Mouse (Mus musculus): ENCODE measurements around the gene Cisd2. TPM values are rescaled to one million over a fixed set of nuclear protein-coding genes. Genes with fewer than 3 reads are reported as not detected.

Gene Cisd2
- polyA plus RNA-seq, 1 experiment from 2014 or later: 60.7 TPM

- DNase-seq (ENCODE audit: low spot score): no peak
- Histone ChIP-seq H3K36me3 (replicated peaks; ENCODE audit: control insufficient read depth, insufficient read depth) (no peaks in the 10 kb centered on the region), H3K4me3 (replicated peaks; ENCODE audit: low read length) (no peak overlapping the region), H3K9me3 (ENCODE audit: control insufficient read depth, low read length) (no peaks in the 10 kb centered on the region), H3K9ac (no peak overlapping the region), H3K27ac (no peak overlapping the region), H3K27me3 (ENCODE audit: control insufficient read depth, insufficient read depth, low read length) (no peaks in the 10 kb centered on the region), H3K4me1 (replicated peaks; ENCODE audit: control insufficient read depth, insufficient read depth, low read length) (0 out of 2 replicates have a peak, but pooled peaks cover 13% of the 10 kb centered on the region), H3K4me2 (replicated peaks) (no peak overlapping the region)
- 85% methylated on average over 3 of the region's 3 CpGs for WGBS
- ATAC-seq (ENCODE audit: low FRiP score): no peak
Observed at GRCm38 (mm10) chr3:135417799-135418198, 5.9 kb downstream of the Cisd2 start.

GRCm38 (mm10) chr3:135417245-135417644 is 6.5 kb downstream of the Cisd2 start:
- H3K27me3 ChIP-seq (ENCODE audit: control insufficient read depth, insufficient read depth, low read length): no peaks in the 10 kb centered on the region
- 0 out of 2 replicates have a peak, but pooled peaks cover 10% of the 10 kb centered on the region for H3K4me1 ChIP-seq (replicated peaks; ENCODE audit: control insufficient read depth, insufficient read depth, low read length)
- no peak for DNase-seq (ENCODE audit: low spot score)
- no peak overlapping the region for H3K27ac ChIP-seq
- ATAC-seq (ENCODE audit: low FRiP score): no peak
- H3K9ac ChIP-seq: no peak overlapping the region
- no peak overlapping the region for H3K4me2 ChIP-seq (replicated peaks)
- no peak overlapping the region for H3K4me3 ChIP-seq (replicated peaks; ENCODE audit: low read length)
- 92% methylated on average over 3 of the region's 3 CpGs for WGBS
- no peaks in the 10 kb centered on the region for H3K36me3 ChIP-seq (replicated peaks; ENCODE audit: control insufficient read depth, insufficient read depth)
- no peaks in the 10 kb centered on the region for H3K9me3 ChIP-seq (ENCODE audit: control insufficient read depth, low read length)

DNA sequence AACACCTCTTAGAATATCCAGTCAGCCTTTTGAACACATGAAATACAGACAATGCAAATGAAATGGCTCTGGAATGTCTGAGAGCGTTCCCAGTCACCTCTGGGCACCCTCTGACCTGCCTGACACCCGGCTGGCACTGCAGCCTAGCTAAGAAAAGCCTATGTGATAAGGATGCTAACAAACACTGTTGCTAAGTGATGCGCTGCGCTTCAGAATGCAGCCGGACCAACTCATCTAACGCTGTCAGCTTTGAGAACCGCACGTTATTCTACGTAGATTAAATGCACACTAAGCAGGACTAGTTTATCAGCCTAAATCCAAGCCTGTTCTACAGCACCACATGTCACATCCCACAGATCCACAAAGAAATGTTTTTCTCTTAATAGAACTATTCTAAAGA is 11.9 kb downstream of the Cisd2 start:
- Histone ChIP-seq H3K36me3 (replicated peaks; ENCODE audit: control insufficient read depth, insufficient read depth) (peaks cover 15% of the 10 kb centered on the region), H3K4me2 (replicated peaks) (no peak overlapping the region), H3K4me3 (replicated peaks; ENCODE audit: low read length) (no peak overlapping the region), H3K27ac (no peak overlapping the region), H3K9ac (0 out of 2 replicates have a peak overlapping the region, but pooled peaks have one; percentile 44), H3K27me3 (ENCODE audit: control insufficient read depth, insufficient read depth, low read length) (no peaks in the 10 kb centered on the region), H3K4me1 (replicated peaks; ENCODE audit: control insufficient read depth, insufficient read depth, low read length) (peaks cover 6% of the 10 kb centered on the region; the same call in 1 of the 2 replicates), H3K9me3 (ENCODE audit: control insufficient read depth, low read length) (no peaks in the 10 kb centered on the region)
- no peak for ATAC-seq (ENCODE audit: low FRiP score)
- 26% methylated on average over 9 of the region's 9 CpGs for WGBS
- DNase-seq (ENCODE audit: low spot score): no peak

GRCm38 (mm10) chr3:135411056-135411455 is 12.7 kb downstream of the Cisd2 start:
- Histone ChIP-seq H3K4me1 (replicated peaks; ENCODE audit: control insufficient read depth, insufficient read depth, low read length) (peaks cover 6% of the 10 kb centered on the region; the same call in 1 of the 2 replicates), H3K36me3 (replicated peaks; ENCODE audit: control insufficient read depth, insufficient read depth) (peaks cover 23% of the 10 kb centered on the region), H3K4me3 (replicated peaks; ENCODE audit: low read length) (no peak overlapping the region), H3K4me2 (replicated peaks) (no peak overlapping the region), H3K9ac (no peak overlapping the region), H3K27ac (no peak overlapping the region), H3K9me3 (ENCODE audit: control insufficient read depth, low read length) (no peaks in the 10 kb centered on the region), H3K27me3 (ENCODE audit: control insufficient read depth, insufficient read depth, low read length) (no peaks in the 10 kb centered on the region)
- 88% methylated on average over 12 of the region's 12 CpGs for WGBS
- DNase-seq (ENCODE audit: low spot score) (no peak), ATAC-seq (ENCODE audit: low FRiP score) (no peak)

DNA sequence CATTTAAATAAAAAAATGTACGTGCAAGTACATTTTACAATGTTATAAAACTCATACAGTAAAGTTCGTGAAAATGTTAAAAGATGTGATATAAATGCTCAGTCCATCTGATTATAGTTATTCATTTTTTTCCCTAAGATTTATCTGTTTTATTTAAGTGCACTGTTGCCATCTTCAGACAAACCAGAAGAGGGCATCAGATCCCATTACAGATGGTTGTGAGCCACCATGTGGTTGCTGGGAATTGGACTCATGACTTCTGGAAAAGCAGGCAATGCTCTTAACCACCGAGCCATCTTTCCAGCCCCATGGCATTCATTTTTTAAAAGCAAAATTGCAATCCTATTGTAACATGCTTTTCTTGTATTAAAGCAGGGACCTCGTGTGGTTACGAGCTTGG is 14.5 kb downstream of the Cisd2 start:
- H3K27me3 ChIP-seq (ENCODE audit: control insufficient read depth, insufficient read depth, low read length): no peaks in the 10 kb centered on the region
- H3K4me2 ChIP-seq (replicated peaks): no peak overlapping the region
- peaks cover 28% of the 10 kb centered on the region for H3K36me3 ChIP-seq (replicated peaks; ENCODE audit: control insufficient read depth, insufficient read depth)
- H3K9me3 ChIP-seq (ENCODE audit: control insufficient read depth, low read length): no peaks in the 10 kb centered on the region
- ATAC-seq (ENCODE audit: low FRiP score): no peak
- 98% methylated on average over 5 of the region's 5 CpGs for WGBS
- no peak overlapping the region for H3K27ac ChIP-seq
- H3K4me1 ChIP-seq (replicated peaks; ENCODE audit: control insufficient read depth, insufficient read depth, low read length): peaks cover 6% of the 10 kb centered on the region; the same call in 1 of the 2 replicates
- no peak for DNase-seq (ENCODE audit: low spot score)
- no peak overlapping the region for H3K9ac ChIP-seq
- H3K4me3 ChIP-seq (replicated peaks; ENCODE audit: low read length): no peak overlapping the region

GRCm38 (mm10) chr3:135407351-135407750 is 16.4 kb downstream of the Cisd2 start:
- peaks cover 6% of the 10 kb centered on the region; the same call in 1 of the 2 replicates for H3K4me1 ChIP-seq (replicated peaks; ENCODE audit: control insufficient read depth, insufficient read depth, low read length)
- ATAC-seq (ENCODE audit: low FRiP score) (no peak), DNase-seq (ENCODE audit: low spot score) (no peak)
- no peak overlapping the region for H3K4me2 ChIP-seq (replicated peaks)
- no peaks in the 10 kb centered on the region for H3K27me3 ChIP-seq (ENCODE audit: control insufficient read depth, insufficient read depth, low read length)
- no peak overlapping the region for H3K4me3 ChIP-seq (replicated peaks; ENCODE audit: low read length)
- no peak overlapping the region for H3K27ac ChIP-seq
- peaks cover 28% of the 10 kb centered on the region for H3K36me3 ChIP-seq (replicated peaks; ENCODE audit: control insufficient read depth, insufficient read depth)
- no peak overlapping the region for H3K9ac ChIP-seq
- H3K9me3 ChIP-seq (ENCODE audit: control insufficient read depth, low read length): no peaks in the 10 kb centered on the region
- WGBS: 87% methylated on average over 8 of the region's 9 CpGs

DNA sequence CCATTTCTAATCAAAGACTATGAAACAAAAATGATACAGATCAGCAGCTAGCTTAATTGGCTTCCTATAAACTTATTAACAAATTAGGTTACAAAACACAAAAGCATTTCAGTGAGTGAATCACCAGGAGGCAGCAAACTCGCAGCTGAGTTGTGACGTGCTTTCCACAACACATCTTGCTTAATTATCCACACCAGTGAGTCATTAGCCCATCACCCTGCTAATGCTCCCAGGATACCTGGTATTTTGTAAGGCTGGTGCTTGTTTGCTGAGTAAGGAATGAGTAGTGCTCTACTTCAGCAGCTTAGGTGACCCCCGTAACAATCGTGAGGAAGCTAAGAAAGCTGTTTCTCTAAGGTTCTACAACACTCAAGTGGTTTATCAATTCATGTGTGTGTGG is 19.1 kb downstream of the Cisd2 start:
- Histone ChIP-seq H3K4me2 (replicated peaks) (no peak overlapping the region), H3K36me3 (replicated peaks; ENCODE audit: control insufficient read depth, insufficient read depth) (peaks cover 23% of the 10 kb centered on the region; the same call in 1 of the 2 replicates), H3K9me3 (ENCODE audit: control insufficient read depth, low read length) (no peaks in the 10 kb centered on the region), H3K27me3 (ENCODE audit: control insufficient read depth, insufficient read depth, low read length) (no peaks in the 10 kb centered on the region), H3K4me3 (replicated peaks; ENCODE audit: low read length) (no peak overlapping the region), H3K27ac (no peak overlapping the region), H3K9ac (no peak overlapping the region), H3K4me1 (replicated peaks; ENCODE audit: control insufficient read depth, insufficient read depth, low read length) (no peaks in the 10 kb centered on the region)
- ATAC-seq (ENCODE audit: low FRiP score) (no peak), DNase-seq (ENCODE audit: low spot score) (no peak)
- WGBS: 74% methylated on average over 4 of the region's 4 CpGs

DNA sequence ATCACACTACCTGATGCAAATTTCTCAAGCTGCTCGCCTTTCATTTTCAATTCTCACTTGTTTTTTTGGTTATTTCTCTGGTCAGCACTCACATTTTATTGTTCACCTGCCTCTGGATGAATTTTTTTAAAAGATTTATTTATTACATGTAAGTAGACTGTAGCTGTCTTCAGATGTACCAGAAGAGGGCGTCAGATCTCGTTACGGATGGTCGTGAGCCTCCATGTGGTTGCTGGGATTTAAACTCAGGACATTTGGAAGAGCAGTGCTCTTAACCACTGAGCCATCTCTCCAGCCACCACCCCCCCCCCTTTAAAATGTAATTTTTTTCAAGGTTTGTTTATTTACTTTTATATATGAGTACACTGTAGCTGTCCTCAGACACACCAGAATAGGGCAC is 19.9 kb downstream of the Cisd2 start:
- ATAC-seq (ENCODE audit: low FRiP score) (no peak), DNase-seq (ENCODE audit: low spot score) (no peak)
- H3K27me3 ChIP-seq (ENCODE audit: control insufficient read depth, insufficient read depth, low read length): no peaks in the 10 kb centered on the region
- 78% methylated on average over 5 of the region's 5 CpGs for WGBS
- no peak overlapping the region for H3K9ac ChIP-seq
- no peak overlapping the region for H3K4me2 ChIP-seq (replicated peaks)
- H3K4me3 ChIP-seq (replicated peaks; ENCODE audit: low read length): no peak overlapping the region
- H3K36me3 ChIP-seq (replicated peaks; ENCODE audit: control insufficient read depth, insufficient read depth): peaks cover 23% of the 10 kb centered on the region; the same call in 1 of the 2 replicates
- H3K9me3 ChIP-seq (ENCODE audit: control insufficient read depth, low read length): no peaks in the 10 kb centered on the region
- H3K4me1 ChIP-seq (replicated peaks; ENCODE audit: control insufficient read depth, insufficient read depth, low read length): no peaks in the 10 kb centered on the region
- no peak overlapping the region for H3K27ac ChIP-seq

- H3K9me3 ChIP-seq (ENCODE audit: control insufficient read depth, low read length): no peaks in the 10 kb centered on the region
- H3K4me1 ChIP-seq (replicated peaks; ENCODE audit: control insufficient read depth, insufficient read depth, low read length): no peaks in the 10 kb centered on the region
- 88% methylated on average over 9 of the region's 9 CpGs for WGBS
- H3K4me2 ChIP-seq (replicated peaks): no peak overlapping the region
- DNase-seq (ENCODE audit: low spot score): no peak
- H3K27ac ChIP-seq: no peak overlapping the region
- H3K36me3 ChIP-seq (replicated peaks; ENCODE audit: control insufficient read depth, insufficient read depth): peaks cover 20% of the 10 kb centered on the region; the same call in 1 of the 2 replicates
- H3K4me3 ChIP-seq (replicated peaks; ENCODE audit: low read length): no peak overlapping the region
- H3K27me3 ChIP-seq (ENCODE audit: control insufficient read depth, insufficient read depth, low read length): no peaks in the 10 kb centered on the region
- ATAC-seq (ENCODE audit: low FRiP score): no peak
- H3K9ac ChIP-seq: no peak overlapping the region
Observed at GRCm38 (mm10) chr3:135403211-135403610, 20.5 kb downstream of the Cisd2 start.

DNA sequence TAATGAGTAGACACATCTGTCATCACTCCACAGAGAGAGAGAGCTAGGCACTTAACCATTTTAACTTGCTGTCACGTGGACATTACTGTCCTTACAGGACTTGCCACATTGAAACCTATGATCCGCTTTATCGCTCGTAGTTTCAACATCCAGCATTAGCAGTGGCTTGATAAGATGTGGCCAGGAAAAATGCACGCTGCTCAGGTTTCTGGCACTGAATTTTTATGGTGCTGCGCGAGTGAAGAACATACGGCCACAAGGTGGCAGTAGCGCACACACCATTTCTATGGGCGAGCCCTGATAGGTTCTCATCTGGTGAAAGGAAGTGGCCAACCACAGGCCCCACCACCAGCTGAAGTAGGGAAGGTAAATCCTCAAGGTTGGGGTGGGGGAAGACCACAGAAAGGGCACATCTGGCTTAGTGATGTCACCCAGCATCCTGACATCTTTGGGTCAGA is 21.5 kb downstream of the Cisd2 start:
- Histone ChIP-seq H3K36me3 (replicated peaks; ENCODE audit: control insufficient read depth, insufficient read depth) (peaks cover 17% of the 10 kb centered on the region; the same call in 1 of the 2 replicates), H3K9ac (no peak overlapping the region), H3K27me3 (ENCODE audit: control insufficient read depth, insufficient read depth, low read length) (no peaks in the 10 kb centered on the region), H3K4me3 (replicated peaks; ENCODE audit: low read length) (no peak overlapping the region), H3K4me1 (replicated peaks; ENCODE audit: control insufficient read depth, insufficient read depth, low read length) (no peaks in the 10 kb centered on the region), H3K9me3 (ENCODE audit: control insufficient read depth, low read length) (no peaks in the 10 kb centered on the region), H3K27ac (no peak overlapping the region), H3K4me2 (replicated peaks) (no peak overlapping the region)
- WGBS: 15% methylated on average over 10 of the region's 10 CpGs
- DNase-seq (ENCODE audit: low spot score) (peak; percentile 93), ATAC-seq (ENCODE audit: low FRiP score) (peak; percentile 81)

Data from hindbrain, embryonic 14.5 days (tissue).